Mouse (Mus musculus) myocyte (in vitro differentiated cells): ENCODE results near the gene Pla2g5.

Experiments
- CEBPB ChIP-seq: IDR thresholded peaks from 2 replicates; pipeline ENCODE4 v1.6.1; 2011; ENCODE audit warnings: mild to moderate bottlenecking, moderate library complexity; ENCODE audit not compliant: poor library complexity, insufficient read depth, severe bottlenecking
- MAX ChIP-seq: IDR thresholded peaks from one replicate; pipeline ENCODE4 v1.6.1; 2011; ENCODE audit warnings: low read depth, mild to moderate bottlenecking, control low read depth
- POLR2A ChIP-seq: IDR thresholded peaks from one replicate; pipeline ENCODE4 v1.6.1; 2011; ENCODE audit warnings: low read depth, mild to moderate bottlenecking, control low read depth, moderate library complexity; ENCODE audit not compliant: insufficient read length
- POLR2AphosphoS2 ChIP-seq: IDR thresholded peaks from one replicate; pipeline ENCODE4 v1.6.1; 2011; ENCODE audit warnings: low read depth, control low read depth; ENCODE audit not compliant: insufficient read length
- TCF3 ChIP-seq: IDR thresholded peaks from one replicate; pipeline ENCODE4 v1.6.1; 2011; ENCODE audit warnings: low read depth, control low read depth; ENCODE audit not compliant: insufficient read length
- USF1 ChIP-seq: IDR thresholded peaks from one replicate; pipeline ENCODE4 v1.6.1; 2011; ENCODE audit warnings: low read depth, mild to moderate bottlenecking, control low read depth, moderate library complexity

DNA sequence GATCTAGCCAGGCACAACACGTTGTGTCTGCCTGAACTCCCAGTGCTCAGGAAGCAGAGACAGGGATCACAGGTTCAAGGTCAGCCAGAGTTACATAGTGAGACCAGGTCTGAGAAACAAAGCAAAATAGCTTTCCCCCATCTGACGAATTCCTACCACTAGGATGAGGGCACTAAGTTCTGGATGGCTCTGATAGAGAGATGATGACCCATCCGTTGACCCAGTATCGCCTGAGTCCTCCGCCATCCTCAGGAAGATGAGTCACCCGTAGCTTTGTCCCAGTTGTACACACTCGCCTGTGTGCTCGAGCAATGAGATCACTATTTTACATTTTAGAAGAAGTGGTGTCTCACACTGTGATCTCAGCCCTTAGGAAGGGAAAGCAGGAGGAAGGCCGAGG lies 101.0 kb downstream of the Pla2g5 start:
- TF ChIP-seq USF1 (no peak), MAX (no peak), POLR2A (no peak), POLR2AphosphoS2 (no peak), CEBPB (no peak), TCF3 (no peak)
